32 mouse cellular contexts compared by ENCODE assay signal in genomic region chr10:86155344-86155743, GRCm38 (mm10).
"Had no signal": no experiment of that assay in that cellular context is flagged by ENCODE, and none has a peak within 500 bp of the region (broad histone marks: within the 10 kb centered on the region; RNA-seq: fewer than 3 reads in every experiment).

No protein-coding gene starts in this region.

- DNase-seq: left cerebral cortex, postnatal 4 days; liver; liver, embryonic 13.5 days; liver, postnatal 0 days; lung, adult 18-20 months; lung, adult 2 months; lung, embryonic 14.5 days; lung, postnatal 14 days; lung, postnatal 36 days; lung, postnatal 4 days; midbrain, embryonic 14.5 days had no signal

- H3K4me1 ChIP-seq: limb, embryonic 15.5 days; liver, embryonic 12.5 days; liver, embryonic 13.5 days; liver, embryonic 15.5 days; midbrain, embryonic 13.5 days; midbrain, embryonic 15.5 days; neural tube, embryonic 12.5 days had no signal

- ATAC-seq: liver, embryonic 12.5 days; liver, postnatal 0 days; lung, postnatal 0 days; midbrain, embryonic 13.5 days; midbrain, embryonic 15.5 days; midbrain, embryonic 16.5 days had no signal

- H3K27me3 ChIP-seq: limb, embryonic 12.5 days; limb, embryonic 13.5 days; limb, embryonic 15.5 days; liver, embryonic 12.5 days; liver, embryonic 13.5 days; liver, embryonic 15.5 days; lung, embryonic 15.5 days; midbrain, embryonic 12.5 days; midbrain, embryonic 13.5 days; midbrain, embryonic 15.5 days; neural tube, embryonic 12.5 days; neural tube, embryonic 13.5 days had no signal

- H3K9me3 ChIP-seq: limb, embryonic 10.5 days; limb, embryonic 12.5 days; limb, embryonic 13.5 days; limb, embryonic 15.5 days; liver, embryonic 12.5 days; liver, embryonic 13.5 days; liver, embryonic 15.5 days; lung, embryonic 15.5 days; midbrain, embryonic 10.5 days; midbrain, embryonic 12.5 days; midbrain, embryonic 13.5 days; midbrain, embryonic 15.5 days; neural tube, embryonic 12.5 days; neural tube, embryonic 13.5 days had no signal

- H3K4me3 ChIP-seq: limb, embryonic 10.5 days; limb, embryonic 12.5 days; limb, embryonic 13.5 days; limb, embryonic 15.5 days; liver, embryonic 12.5 days; liver, embryonic 13.5 days; liver, embryonic 15.5 days; lung, embryonic 15.5 days; megakaryocyte, embryonic 14.5 days; midbrain, embryonic 10.5 days; midbrain, embryonic 12.5 days; midbrain, embryonic 13.5 days; midbrain, embryonic 15.5 days; myocyte; neural tube, embryonic 12.5 days; neural tube, embryonic 13.5 days had no signal

- H3K4me2 ChIP-seq: limb, embryonic 12.5 days; limb, embryonic 13.5 days; limb, embryonic 15.5 days; liver, embryonic 11.5 days; liver, embryonic 12.5 days; liver, embryonic 13.5 days; liver, embryonic 15.5 days; lung, embryonic 14.5 days; lung, embryonic 15.5 days; midbrain, embryonic 11.5 days; midbrain, embryonic 12.5 days; midbrain, embryonic 13.5 days; midbrain, embryonic 15.5 days; neural tube, embryonic 12.5 days; neural tube, embryonic 13.5 days had no signal

- H3K27ac ChIP-seq: limb, embryonic 10.5 days; limb, embryonic 12.5 days; limb, embryonic 13.5 days; limb, embryonic 15.5 days; liver, embryonic 12.5 days; liver, embryonic 13.5 days; liver, embryonic 14.5 days; liver, embryonic 15.5 days; lung, embryonic 15.5 days; macrophage; midbrain, embryonic 10.5 days; midbrain, embryonic 12.5 days; midbrain, embryonic 13.5 days; midbrain, embryonic 15.5 days; neural tube, embryonic 12.5 days; neural tube, embryonic 13.5 days had no signal

- H3K9ac ChIP-seq: limb, embryonic 12.5 days; limb, embryonic 13.5 days; limb, embryonic 15.5 days; liver, embryonic 12.5 days; liver, embryonic 13.5 days; liver, embryonic 14.5 days; liver, embryonic 15.5 days; liver, postnatal 0 days; lung, embryonic 14.5 days; lung, embryonic 15.5 days; midbrain, embryonic 12.5 days; midbrain, embryonic 13.5 days; midbrain, embryonic 15.5 days; neural tube, embryonic 12.5 days; neural tube, embryonic 13.5 days had no signal

- H3K36me3 ChIP-seq: limb, embryonic 10.5 days; limb, embryonic 12.5 days; limb, embryonic 13.5 days; limb, embryonic 15.5 days; liver, embryonic 12.5 days; liver, embryonic 13.5 days; liver, embryonic 15.5 days; lung, embryonic 15.5 days; midbrain, embryonic 10.5 days; midbrain, embryonic 12.5 days; midbrain, embryonic 13.5 days; midbrain, embryonic 15.5 days; neural tube, embryonic 12.5 days; neural tube, embryonic 13.5 days had no signal
